Mouse (Mus musculus) small intestine, adult 2 months (tissue): ENCODE measurements around the gene Mt3.

ENCODE experiments used
- CTCF ChIP-seq: fragments of 200-500 bp; IDR thresholded peaks from 2 replicates; pipeline ENCODE4 v1.5.1; 2012; ENCODE audit warnings: low read depth, mild to moderate bottlenecking, control low read depth, inconsistent platforms, low read length, moderate library complexity, mixed read lengths; ENCODE audit not compliant: insufficient replicate concordance, insufficient read length; ENCODE audit errors: extremely low read depth
- POLR2A ChIP-seq: fragments of 200-500 bp; IDR thresholded peaks from 2 replicates; pipeline ENCODE4 v1.6.1; 2012; ENCODE audit warnings: low read depth, mild to moderate bottlenecking, control low read depth, inconsistent platforms, low read length, moderate library complexity

- TF ChIP-seq CTCF (no peak), POLR2A (no peak)
Observed at GRCm38 (mm10) chr8:94127711-94128110, 24.7 kb upstream of the Mt3 start.
